Mouse (Mus musculus) embryonic fibroblast, embryonic 13.5 days (primary cell): ENCODE data around the gene Otub1.

ENCODE experiments used
- CTCF ChIP-seq: IDR thresholded peaks from 2 replicates; pipeline ENCODE4 v1.5.1; 2011; ENCODE audit warnings: mild to moderate bottlenecking, control low read depth, low read length, moderate library complexity, borderline replicate concordance; ENCODE audit not compliant: insufficient read depth
- POLR2A ChIP-seq: IDR thresholded peaks from 2 replicates; pipeline ENCODE4 v1.6.1; 2011; ENCODE audit warnings: low read depth, mild to moderate bottlenecking, control low read depth, low read length, moderate library complexity

GRCm38 (mm10) chr19:7225096-7225690 lies 19.1 kb upstream of the Otub1 start:
- TF ChIP-seq CTCF (no peak), POLR2A (no peak)
